Mouse (Mus musculus) kidney, embryonic 16.5 days (tissue): ENCODE measurements around the gene Mmp27. TPM values are rescaled to one million over a fixed set of nuclear protein-coding genes. Genes with fewer than 3 reads are reported as not detected.
A peak's percentile ranks its signal among the peaks of the same experiment; 100 is the strongest.

Source experiments
- ATAC-seq: fragments of 200-750 bp; cut with Nextera tagmentation; 2 replicates; pipeline ENCODE4 v1.8.0; 2017; ENCODE audit warnings: moderate TSS enrichment; ENCODE audit not compliant: low FRiP score, low TSS enrichment
- H3K27ac ChIP-seq: fragments of 300-500 bp; sonication (generic); 2 replicates; pipeline ENCODE4 v1.5.1; 2014; ENCODE audit warnings: low read length
- H3K27me3 ChIP-seq: fragments of 300-500 bp; sonication (generic); 2 replicates; pipeline ENCODE4 v1.6.1; 2014; ENCODE audit warnings: low read length, control low read depth, mixed read lengths; ENCODE audit not compliant: insufficient read depth
- H3K36me3 ChIP-seq: fragments of 300-500 bp; sonication (generic); 2 replicates; pipeline ENCODE4 v1.6.1; 2014; ENCODE audit warnings: low read length, control low read depth, mixed read lengths; ENCODE audit not compliant: insufficient read depth
- H3K4me1 ChIP-seq: fragments of 300-500 bp; sonication (generic); 2 replicates; pipeline ENCODE4 v1.6.1; 2014; ENCODE audit warnings: low read length, control low read depth, mixed read lengths; ENCODE audit not compliant: insufficient read depth
- H3K4me2 ChIP-seq: fragments of 300-500 bp; sonication (generic); replicated peaks from 2 replicates; pipeline ENCODE4 v1.6.1; 2014; ENCODE audit warnings: low read depth, low read length
- H3K4me3 ChIP-seq: fragments of 300-500 bp; sonication (generic); 2 replicates; pipeline ENCODE4 v1.5.1; 2014; ENCODE audit warnings: mild to moderate bottlenecking, low read length
- H3K9ac ChIP-seq: fragments of 300-500 bp; sonication (generic); replicated peaks from 2 replicates; pipeline ENCODE4 v1.6.1; 2014; ENCODE audit warnings: low read length
- H3K9me3 ChIP-seq: fragments of 300-500 bp; sonication (generic); 2 replicates; pipeline ENCODE4 v1.6.1; 2016; ENCODE audit warnings: low read length, control low read depth
- WGBS: fragments of 180-500 bp; shearing (Covaris S2); extraction: QIAGEN DNeasy Blood & Tissue Kit; methylation state at CpG from one replicate; pipeline ENCODE4 v1.1.7; 2014; 5-methylcytosine and 5-hydroxymethylcytosine counted together
- polyA plus RNA-seq: library from polyadenylated mRNA; unstranded; fragments of >200 nt; fragmentation: Nextera tagmentation; extraction: Ambion mirVana; gene quantifications from 2 replicates; pipeline ENCODE4 v1.2.1, GENCODE M21; 2015

Gene Mmp27
- polyA plus RNA-seq, 1 experiment from 2014 or later, result not detected

DNA sequence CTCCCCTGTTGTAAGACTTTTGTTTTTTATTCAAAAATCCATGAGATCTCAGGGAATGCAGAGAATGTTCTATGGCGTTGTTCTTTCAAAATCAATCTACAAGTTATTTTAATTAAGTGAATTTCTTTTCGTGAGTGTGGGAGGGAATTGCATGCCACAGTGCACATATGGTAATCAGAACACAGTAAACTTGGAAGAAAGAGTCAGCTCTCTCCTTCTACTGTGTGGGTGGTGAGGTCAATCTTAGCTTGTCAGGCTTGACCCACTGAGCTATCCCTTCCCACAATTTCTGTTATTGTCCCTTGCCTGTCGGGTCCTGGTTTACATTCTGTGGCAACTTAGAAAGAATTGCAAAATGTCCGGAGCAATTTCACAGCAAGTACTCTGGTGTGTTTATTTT, 11.2 kb upstream of the Mmp27 start:
- Histone ChIP-seq H3K9ac (no peak overlapping the region), H3K4me1 (no peaks in the 10 kb centered on the region), H3K4me2 (no peak overlapping the region), H3K9me3 (no peaks in the 10 kb centered on the region), H3K27me3 (no peaks in the 10 kb centered on the region), H3K36me3 (no peaks in the 10 kb centered on the region), H3K27ac (no peak overlapping the region), H3K4me3 (no peak overlapping the region)
- ATAC-seq, result no peak
- WGBS, result 44% methylated on average over 4 of the region's 4 CpGs

DNA sequence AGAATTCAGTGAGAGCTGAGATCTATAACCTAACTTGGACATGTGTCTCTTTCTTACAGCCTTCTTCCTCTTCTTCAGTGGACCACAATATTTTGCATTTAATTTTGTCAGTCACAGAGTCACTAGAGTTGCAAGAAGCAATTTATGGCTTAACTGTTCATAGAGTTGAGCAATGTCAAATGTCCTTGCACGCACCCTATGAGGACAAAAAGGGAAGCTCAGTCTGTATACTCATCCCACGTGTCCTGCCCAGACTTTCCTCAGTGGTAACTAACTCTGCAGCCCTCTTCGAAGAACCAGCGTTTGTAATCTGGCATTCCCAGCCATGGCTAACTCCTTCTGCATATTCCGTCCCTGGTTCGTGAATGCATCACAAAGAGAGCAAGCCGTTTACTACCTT, 3.8 kb upstream of the Mmp27 start:
- no peak for ATAC-seq
- H3K27me3 ChIP-seq, result no peaks in the 10 kb centered on the region
- 60% methylated on average over 7 of the region's 7 CpGs for WGBS

DNA sequence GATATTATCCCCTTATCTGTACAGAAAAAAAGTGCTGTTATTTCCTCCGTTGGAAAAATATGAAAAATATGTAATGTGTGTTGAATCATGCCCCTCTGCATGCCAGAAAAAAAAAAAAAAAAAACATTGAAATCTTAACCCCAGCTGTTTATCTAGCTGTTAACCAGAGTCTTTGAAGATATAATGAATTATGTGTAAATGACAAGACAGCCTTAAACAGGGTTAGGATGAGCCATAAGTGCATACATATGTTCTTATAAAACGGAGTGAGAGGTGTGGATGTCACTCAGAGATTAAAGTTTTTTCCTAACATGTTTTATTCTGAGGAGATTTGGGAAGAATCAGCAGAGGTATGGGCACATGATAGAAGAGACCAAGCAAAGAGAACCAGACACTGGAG, 3.3 kb upstream of the Mmp27 start:
- Histone ChIP-seq H3K27me3 (no peaks in the 10 kb centered on the region), H3K9ac (no peak overlapping the region), H3K36me3 (no peaks in the 10 kb centered on the region), H3K9me3 (no peaks in the 10 kb centered on the region), H3K4me3 (no peak overlapping the region), H3K4me1 (0 out of 2 replicates have a peak, but pooled peaks cover 2% of the 10 kb centered on the region), H3K4me2 (no peak overlapping the region), H3K27ac (no peak overlapping the region)
- no peak for ATAC-seq
- 42% methylated on average over 2 of the region's 2 CpGs for WGBS

More for the DNA sequence above, 3.8 kb upstream of the Mmp27 start:
- no peaks in the 10 kb centered on the region for H3K9me3 ChIP-seq
- no peaks in the 10 kb centered on the region for H3K4me1 ChIP-seq
- H3K9ac ChIP-seq, result no peak overlapping the region
- H3K27ac ChIP-seq, result no peak overlapping the region
- no peak overlapping the region for H3K4me3 ChIP-seq
- H3K4me2 ChIP-seq, result no peak overlapping the region
- no peaks in the 10 kb centered on the region for H3K36me3 ChIP-seq

DNA sequence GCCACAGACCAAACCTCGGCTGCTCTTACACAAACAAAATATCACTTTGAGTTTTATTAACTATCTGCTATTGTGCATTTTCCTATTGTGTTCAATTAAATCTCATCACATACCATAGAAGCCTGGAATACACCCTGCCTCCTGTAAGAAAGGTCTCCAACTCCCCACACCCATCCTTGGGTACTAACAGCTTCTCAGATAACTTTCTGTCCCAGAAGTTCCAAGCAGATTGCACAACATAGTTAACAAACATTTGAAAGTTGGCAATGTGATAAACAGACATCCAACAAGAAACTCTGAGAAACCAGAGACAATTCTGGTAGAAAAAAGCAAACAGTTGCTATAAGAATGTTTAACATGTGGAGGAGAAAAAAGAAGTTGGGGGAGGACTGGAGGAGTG, 711 bp upstream of the Mmp27 start:
- no peak overlapping the region for H3K27ac ChIP-seq
- no peak overlapping the region for H3K9ac ChIP-seq
- H3K4me2 ChIP-seq, result no peak overlapping the region
- WGBS, result 82% methylated on average over 1 of the region's 1 CpGs
- H3K9me3 ChIP-seq, result no peaks in the 10 kb centered on the region
- H3K36me3 ChIP-seq, result no peaks in the 10 kb centered on the region
- H3K4me1 ChIP-seq, result peaks cover 6% of the 10 kb centered on the region; the same call in 1 of the 2 replicates
- no peak for ATAC-seq
- no peak overlapping the region for H3K4me3 ChIP-seq
- no peaks in the 10 kb centered on the region for H3K27me3 ChIP-seq

DNA sequence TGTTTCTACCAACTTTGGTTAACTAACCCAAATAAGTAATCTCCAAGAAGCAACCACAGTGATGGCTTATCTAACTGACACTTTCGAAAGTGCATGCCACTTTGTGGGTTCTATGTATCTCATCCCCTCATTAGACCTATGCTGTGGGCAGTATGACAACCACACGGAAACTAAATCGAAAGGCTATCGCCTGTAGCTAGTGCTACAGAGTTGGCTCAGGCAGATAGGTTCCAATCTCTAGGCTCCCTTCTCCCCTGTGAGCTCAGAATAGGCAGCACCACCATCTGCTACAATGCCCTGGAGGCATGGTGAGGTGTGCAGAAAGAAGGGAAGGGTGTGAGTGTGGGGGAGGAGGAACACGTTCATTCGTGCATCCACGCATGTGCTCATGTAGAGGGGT, 992 bp downstream of the Mmp27 start:
- ATAC-seq, result no peak; the same call in 1 of the 2 replicates
- H3K27me3 ChIP-seq, result no peaks in the 10 kb centered on the region
- H3K9ac ChIP-seq, result no peak overlapping the region
- peaks cover 6% of the 10 kb centered on the region; the same call in 1 of the 2 replicates for H3K4me1 ChIP-seq
- H3K9me3 ChIP-seq, result no peaks in the 10 kb centered on the region
- no peak overlapping the region for H3K4me2 ChIP-seq
- H3K4me3 ChIP-seq, result no peak overlapping the region
- no peaks in the 10 kb centered on the region for H3K36me3 ChIP-seq
- WGBS, result 74% methylated on average over 7 of the region's 7 CpGs
- no peak overlapping the region for H3K27ac ChIP-seq

DNA sequence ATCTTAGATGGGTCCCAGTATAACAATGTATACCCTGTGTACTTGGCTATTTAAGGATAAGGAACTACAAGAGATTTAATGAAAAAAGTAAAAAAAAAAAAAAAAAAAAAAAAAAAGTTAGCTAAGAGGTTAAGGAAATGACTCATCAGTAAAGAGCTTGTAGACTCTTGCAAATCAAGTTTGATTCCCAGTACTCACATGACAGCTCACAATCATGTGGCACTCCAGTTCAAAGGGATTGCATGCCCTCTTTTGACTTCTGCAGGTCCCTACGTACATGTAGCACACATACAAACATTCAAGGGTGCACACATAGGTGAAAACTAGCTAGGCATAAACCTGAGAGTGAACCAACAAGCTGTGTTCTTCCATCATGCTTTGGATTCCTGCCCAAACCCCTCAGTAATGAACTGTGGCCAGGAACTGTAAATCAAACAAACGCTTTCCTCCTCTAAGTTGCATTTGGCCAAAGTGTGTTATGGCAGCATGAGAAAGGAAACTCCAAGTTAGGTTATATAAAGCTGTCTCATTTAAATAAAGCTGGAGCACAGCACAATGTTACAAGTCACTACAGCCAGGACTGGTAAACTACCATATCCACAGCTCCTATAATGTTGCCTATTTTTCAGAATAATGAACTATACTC, 1.6 kb downstream of the Mmp27 start:
- Histone ChIP-seq H3K27me3 (no peaks in the 10 kb centered on the region), H3K4me3 (no peak overlapping the region), H3K4me1 (peaks cover 6% of the 10 kb centered on the region; the same call in 1 of the 2 replicates), H3K27ac (no peak overlapping the region), H3K9ac (no peak overlapping the region), H3K4me2 (no peak overlapping the region), H3K9me3 (no peaks in the 10 kb centered on the region), H3K36me3 (no peaks in the 10 kb centered on the region)
- peak; percentile 23 for ATAC-seq
- 30% methylated on average over 2 of the region's 2 CpGs for WGBS

- Histone ChIP-seq H3K27me3 (no peaks in the 10 kb centered on the region), H3K9ac (no peak overlapping the region), H3K4me3 (no peak overlapping the region), H3K4me1 (peaks cover 6% of the 10 kb centered on the region; the same call in 1 of the 2 replicates), H3K27ac (no peak overlapping the region), H3K36me3 (no peaks in the 10 kb centered on the region), H3K4me2 (no peak overlapping the region), H3K9me3 (no peaks in the 10 kb centered on the region)
- 75% methylated on average over 3 of the region's 3 CpGs for WGBS
- no peak for ATAC-seq
Measured at GRCm38 (mm10) chr9:7575526-7575925, 4.3 kb downstream of the Mmp27 start.

DNA sequence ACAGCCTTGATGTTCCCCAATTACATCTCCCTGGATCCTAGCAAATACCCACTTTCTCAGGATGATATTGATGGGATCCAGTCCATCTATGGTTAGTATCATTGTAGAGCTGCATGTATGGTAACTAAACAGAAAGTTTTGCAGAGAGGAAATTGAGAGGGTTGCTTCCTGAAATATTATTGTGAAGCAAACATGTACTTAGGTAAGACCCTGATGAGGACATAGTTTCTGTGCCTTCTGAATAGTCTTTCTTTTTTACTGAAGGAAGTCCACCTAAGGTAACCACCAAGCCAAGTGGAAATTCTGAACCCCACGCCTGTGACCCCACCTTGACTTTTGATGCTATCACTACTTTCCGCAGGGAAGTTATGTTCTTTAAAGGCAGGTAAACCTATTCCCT, 6.2 kb downstream of the Mmp27 start:
- no peaks in the 10 kb centered on the region for H3K9me3 ChIP-seq
- no peaks in the 10 kb centered on the region for H3K27me3 ChIP-seq
- no peak overlapping the region for H3K27ac ChIP-seq
- no peak overlapping the region for H3K4me3 ChIP-seq
- H3K4me2 ChIP-seq, result no peak overlapping the region
- ATAC-seq, result no peak
- H3K36me3 ChIP-seq, result no peaks in the 10 kb centered on the region
- H3K9ac ChIP-seq, result no peak overlapping the region
- 84% methylated on average over 2 of the region's 2 CpGs for WGBS
- peaks cover 6% of the 10 kb centered on the region; the same call in 1 of the 2 replicates for H3K4me1 ChIP-seq

GRCm38 (mm10) chr9:7590063-7590462, 18.9 kb downstream of the Mmp27 start:
- Histone ChIP-seq H3K27me3 (no peaks in the 10 kb centered on the region), H3K36me3 (no peaks in the 10 kb centered on the region), H3K4me2 (no peak overlapping the region), H3K9me3 (no peaks in the 10 kb centered on the region), H3K4me3 (no peak overlapping the region), H3K9ac (no peak overlapping the region), H3K27ac (no peak overlapping the region), H3K4me1 (no peaks in the 10 kb centered on the region)
- WGBS, result 78% methylated on average over 8 of the region's 8 CpGs
- no peak for ATAC-seq

DNA sequence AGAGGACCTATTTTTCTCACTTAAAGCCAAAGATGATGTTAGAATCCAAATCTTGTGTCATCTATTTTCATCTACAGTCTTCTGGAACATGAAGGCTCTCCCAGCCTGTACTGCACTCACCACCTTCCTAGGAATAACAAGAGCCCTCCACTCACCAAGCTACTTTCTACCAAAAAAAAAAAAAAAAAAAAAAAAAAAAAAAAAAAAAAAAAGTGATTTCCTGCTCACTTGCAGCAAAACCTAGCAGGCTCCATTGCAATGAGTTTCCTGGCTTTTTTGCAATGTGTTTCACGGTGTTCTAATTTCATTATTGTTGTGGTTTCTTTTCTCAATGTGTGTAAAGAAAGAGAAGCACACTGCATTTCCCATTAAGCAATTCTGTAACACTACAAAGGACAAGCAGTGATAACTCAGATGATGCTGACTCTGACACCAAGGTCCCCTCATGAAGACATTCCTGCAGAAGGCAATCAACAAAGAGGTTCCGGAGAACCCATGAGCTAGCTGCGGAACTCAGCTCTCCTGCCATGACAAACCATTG, 22.1 kb downstream of the Mmp27 start:
- no peak for ATAC-seq
- H3K4me1 ChIP-seq, result no peaks in the 10 kb centered on the region
- no peak overlapping the region for H3K4me2 ChIP-seq
- WGBS, result 89% methylated on average over 3 of the region's 3 CpGs
- H3K9ac ChIP-seq, result no peak overlapping the region
- no peak overlapping the region for H3K4me3 ChIP-seq
- no peaks in the 10 kb centered on the region for H3K9me3 ChIP-seq
- H3K27me3 ChIP-seq, result no peaks in the 10 kb centered on the region
- no peaks in the 10 kb centered on the region for H3K36me3 ChIP-seq
- H3K27ac ChIP-seq, result no peak overlapping the region
